Mouse (Mus musculus): Measurements from ENCODE around the gene Drc3.

Gene Drc3

DNA sequence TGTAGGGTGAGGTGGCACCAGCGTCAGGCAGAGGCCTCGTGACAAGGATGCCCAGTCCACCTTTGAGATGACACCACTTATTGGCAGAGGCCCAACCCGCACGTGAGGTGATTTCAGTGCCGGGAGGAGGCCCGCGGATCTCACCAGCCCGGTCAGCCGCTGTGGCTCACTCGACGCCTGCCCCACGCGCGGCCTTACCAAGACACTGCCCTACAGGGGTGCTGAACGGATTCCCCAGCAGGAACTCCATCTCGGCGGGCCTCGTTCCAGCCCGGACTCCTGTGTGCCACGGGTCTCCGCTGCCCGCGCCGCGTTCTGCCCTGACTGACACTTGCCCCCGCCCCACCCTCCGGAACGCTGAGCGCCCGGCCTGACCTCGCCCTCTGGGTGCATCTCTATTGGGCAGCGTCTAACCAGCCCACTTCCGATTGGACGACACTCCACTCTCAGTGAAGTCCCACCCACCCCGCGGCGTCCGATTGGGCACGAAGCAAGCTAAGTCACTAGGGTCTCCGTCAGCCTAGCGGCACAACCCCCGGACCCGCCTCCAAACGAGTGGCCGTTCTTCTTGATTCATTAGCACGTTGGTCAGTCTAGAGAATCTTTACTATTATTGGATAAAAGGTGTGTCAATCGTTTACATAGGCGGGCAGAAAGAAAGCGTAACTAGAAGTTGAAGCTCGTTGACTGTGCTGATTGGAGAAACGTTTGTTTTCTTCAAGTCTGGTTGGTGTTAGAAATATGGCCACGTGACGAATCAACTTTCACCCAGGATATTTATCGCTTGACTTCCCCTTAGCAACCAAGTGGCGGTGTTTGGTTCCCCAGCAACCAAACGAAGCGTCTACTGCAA lies at the start of gene Drc3, which contains the start of gene Tom1l2:
Drc3 (plus strand) TSS at position 771 of the 853 bp plus-strand sequence.
Tom1l2 (minus strand) TSS at position 347 of the 853 bp plus-strand sequence.
- peak; percentile 99 for DNase-seq (ENCODE audit: low read depth, low spot score)

DNA sequence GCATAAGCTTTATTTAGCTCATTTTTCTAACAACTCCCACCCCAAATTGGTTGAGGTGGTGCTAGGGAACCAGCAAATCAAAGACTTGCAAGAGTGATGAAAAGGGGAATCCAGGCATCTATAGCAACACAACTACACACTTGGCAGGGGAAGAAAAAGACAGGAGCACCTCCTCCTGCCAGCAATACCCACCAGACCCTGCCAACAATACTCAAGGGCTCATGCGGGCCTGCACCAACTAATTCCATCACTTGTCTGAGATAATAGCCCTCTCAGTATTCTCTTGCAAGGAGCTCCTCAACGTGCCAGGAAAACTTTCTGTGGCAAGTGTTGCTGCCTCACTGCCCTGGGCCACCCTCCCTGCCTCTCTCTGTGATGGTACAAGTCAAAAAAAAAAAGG lies 49.6 kb upstream of the Drc3 start:
- no peak for DNase-seq (ENCODE audit: low read depth, low spot score)

DNA sequence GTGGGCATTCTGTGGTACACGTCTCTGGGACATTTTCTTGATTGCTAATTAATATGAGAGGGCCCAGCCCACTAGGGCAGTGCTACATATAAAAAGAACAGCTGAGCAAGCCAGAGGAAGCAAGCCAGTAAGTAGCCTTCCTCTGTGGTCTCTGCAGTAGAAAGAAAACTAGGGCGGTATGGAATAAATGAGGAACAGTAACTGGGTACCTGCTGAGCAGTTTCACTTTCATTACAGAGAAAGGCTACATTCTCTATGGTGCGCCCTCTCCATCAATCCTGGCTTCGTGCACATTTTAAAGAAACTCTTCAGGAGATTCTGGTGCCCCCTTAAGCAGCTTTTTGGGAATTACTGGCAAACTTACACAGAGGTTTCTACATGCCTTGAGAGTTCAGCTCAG lies 47.5 kb upstream of the Drc3 start:
- peak; percentile 53 for DNase-seq (ENCODE audit: low read depth, low spot score)

DNA sequence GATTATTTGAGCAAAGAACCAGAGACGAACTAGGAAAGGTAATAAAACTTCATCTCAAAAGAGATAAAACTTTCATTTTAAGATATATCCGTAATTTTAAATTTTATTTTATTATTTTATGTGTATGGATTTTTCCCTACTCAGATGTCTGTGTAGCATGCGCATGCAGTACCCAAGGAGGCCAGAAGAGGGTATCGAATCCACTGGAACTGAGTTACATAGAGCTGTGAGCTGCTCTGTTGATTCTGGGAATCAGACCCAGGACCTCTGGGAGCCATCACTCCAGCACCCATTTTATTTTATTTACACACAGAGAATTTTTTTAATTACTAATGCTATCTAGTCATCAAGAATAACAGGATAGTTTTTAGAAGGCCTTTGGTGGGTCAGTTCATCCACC lies 46.3 kb upstream of the Drc3 start:
- peak; percentile 76 for DNase-seq (ENCODE audit: low read depth, low spot score)

DNA sequence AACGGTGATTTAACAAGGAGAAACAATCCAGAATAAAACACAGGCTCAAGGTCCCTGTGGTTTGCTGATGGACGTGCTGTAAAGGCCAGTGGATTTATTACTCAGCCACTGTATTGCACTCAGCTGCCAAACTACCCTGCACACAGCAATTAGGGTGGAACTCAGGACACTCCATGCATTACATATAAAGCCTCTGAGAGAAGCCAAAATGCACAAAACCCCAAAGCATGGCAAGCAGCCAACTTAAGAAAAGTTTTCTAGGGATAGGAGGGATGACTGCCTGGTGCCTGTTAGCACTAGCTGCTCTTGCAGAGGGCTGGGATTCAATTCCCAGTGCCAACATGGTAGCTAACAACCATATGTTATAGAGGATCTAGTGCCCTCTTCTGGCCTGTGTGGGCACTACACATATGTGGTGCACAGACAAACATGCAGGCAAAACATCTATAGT lies 45.7 kb upstream of the Drc3 start:
- DNase-seq (ENCODE audit: low read depth, low spot score), result peak; percentile 71

DNA sequence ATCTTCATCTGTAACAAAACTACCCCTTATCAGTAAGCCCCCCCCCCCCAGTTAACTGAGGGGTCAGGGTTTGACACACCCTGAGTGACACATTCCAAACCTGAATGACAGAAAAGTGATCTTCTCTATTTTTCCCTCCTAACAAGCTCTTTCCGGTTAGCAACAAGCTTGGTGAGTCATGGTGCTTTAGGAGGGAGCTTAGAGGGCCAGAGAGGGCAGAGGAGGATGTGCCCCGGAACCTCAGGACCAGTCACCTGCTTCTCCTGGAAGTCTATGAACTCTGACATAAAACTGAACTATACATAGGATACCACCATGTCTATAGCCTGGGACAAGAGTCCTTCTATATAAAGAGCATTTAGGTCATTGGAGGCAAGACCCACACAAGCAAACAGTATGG lies 45.1 kb upstream of the Drc3 start:
- DNase-seq (ENCODE audit: low read depth, low spot score), result no peak

DNA sequence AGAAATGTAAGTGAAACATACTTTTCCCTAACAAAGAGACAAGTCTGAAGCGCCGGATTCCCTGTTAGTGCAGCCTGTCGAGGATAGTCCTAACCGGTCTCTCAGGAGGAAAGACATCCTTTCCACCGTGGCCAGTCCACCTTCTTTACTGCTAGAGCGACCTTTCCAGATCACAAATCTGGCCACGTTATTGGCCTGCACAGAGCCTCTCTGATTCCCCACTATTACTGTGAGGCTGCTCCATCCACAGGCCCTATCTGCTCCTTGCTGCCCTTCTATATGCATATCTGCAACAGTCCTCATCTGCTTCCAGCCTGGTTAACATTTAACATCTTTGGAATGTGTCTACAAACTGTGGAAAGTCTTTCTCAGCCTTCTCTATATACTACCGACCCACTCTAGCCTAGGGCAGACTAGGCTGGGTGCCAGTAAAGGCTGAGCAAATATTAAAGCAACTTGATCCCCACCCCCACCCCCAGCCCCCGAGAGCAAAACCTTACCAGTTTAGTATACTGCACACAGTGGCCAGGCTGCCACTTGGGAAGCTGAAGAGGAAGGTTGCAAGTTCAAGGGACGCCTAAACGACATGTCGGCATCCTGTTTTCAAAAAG lies 44.5 kb upstream of the Drc3 start:
- DNase-seq (ENCODE audit: low read depth, low spot score), result no peak

DNA sequence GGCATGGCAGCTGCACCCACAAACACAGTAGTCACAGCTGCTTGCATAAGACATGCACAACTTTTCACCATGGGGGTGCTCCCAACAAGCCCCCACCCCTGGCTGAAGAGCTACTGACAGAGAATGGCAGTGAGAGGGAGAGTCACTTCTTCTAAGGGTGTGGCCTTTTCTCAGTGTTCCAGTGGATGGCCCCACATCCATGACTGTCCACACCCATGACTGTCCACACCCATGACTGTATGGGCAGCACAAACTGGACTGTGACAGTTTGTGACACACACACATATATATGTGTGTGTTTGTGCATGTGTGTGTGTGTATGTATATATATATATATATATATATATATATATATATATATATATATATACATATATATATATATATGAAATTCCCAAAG lies 43.3 kb upstream of the Drc3 start:
- DNase-seq (ENCODE audit: low read depth, low spot score), result no peak

DNA sequence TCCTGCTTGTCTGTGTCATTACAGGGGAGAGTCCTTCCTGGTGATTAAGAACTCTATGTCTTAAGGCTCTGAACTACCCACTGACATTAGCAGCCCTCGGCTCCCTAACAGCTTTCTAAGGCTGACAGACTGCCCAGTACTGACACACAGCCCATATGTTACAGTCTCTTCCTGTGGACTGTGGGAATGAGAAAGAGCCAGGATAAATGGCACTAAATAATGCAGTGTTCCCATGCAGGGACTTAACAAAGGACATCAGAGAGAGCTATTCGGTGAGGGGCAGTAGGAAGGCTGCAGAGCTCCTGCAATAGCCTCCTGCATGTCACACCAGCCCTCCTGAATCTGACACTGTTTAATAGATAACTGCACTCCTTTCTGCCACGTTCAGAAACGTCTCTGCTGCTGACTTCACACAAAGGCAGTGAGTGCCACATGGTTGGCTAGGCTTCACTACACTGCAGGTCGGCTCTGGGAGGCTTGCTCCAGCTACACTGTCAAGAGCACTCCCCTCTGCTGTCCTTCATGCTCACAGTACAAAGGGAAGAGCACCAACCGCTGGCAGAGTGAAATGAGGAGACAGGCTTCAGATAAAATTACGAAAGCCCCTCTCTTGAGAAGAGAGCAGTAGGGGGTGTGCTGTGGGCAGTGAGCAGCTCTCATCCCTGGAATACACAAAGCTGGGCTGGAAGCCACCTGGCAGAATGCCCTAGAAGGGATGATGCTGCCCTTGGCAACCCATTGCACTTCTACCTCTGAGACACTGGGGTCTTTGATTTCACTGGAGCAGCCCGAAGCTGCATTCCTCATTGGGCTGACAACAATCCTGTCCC lies 41.9 kb upstream of the Drc3 start:
- DNase-seq (ENCODE audit: low read depth, low spot score), result no peak

DNA sequence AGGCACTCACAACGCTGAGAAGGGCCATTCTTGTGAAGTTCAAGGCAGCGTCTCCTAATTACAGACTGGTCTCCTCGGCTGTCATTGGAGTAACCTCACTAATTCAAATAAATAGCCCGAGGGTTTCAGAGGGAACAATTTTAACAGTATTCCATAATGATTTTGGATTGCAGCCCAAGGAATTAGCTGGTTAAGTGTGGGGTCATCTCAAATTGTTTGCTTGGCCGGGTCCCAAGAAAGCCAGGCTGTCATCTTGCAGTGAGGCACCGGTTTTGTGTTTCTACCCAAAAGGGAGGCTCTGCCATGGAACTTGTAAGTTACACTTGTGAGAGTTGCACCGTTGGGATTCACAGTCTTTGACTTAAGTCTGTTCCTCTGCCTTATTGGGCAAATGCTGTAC lies 36.9 kb upstream of the Drc3 start:
- DNase-seq (ENCODE audit: low read depth, low spot score), result no peak

DNA sequence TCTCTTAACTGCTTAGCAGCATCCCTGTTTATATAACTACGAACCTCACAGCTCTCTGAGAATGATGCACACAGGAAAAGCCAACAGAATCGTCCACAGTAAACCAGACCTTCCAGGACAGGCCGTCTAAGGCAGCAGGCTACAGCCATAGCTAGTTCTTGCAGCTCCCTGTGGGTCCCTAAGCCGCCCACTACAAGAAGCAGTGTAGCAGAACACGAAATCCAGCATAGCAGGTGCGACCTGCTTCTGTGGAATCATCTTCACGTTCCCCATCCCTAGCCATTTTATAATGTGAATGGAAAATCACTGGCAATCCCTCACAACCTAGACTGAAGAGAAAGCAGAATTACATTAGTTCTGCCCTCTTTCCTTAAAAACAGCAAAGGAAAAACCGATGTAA lies 36.2 kb upstream of the Drc3 start:
- DNase-seq (ENCODE audit: low read depth, low spot score), result no peak

DNA sequence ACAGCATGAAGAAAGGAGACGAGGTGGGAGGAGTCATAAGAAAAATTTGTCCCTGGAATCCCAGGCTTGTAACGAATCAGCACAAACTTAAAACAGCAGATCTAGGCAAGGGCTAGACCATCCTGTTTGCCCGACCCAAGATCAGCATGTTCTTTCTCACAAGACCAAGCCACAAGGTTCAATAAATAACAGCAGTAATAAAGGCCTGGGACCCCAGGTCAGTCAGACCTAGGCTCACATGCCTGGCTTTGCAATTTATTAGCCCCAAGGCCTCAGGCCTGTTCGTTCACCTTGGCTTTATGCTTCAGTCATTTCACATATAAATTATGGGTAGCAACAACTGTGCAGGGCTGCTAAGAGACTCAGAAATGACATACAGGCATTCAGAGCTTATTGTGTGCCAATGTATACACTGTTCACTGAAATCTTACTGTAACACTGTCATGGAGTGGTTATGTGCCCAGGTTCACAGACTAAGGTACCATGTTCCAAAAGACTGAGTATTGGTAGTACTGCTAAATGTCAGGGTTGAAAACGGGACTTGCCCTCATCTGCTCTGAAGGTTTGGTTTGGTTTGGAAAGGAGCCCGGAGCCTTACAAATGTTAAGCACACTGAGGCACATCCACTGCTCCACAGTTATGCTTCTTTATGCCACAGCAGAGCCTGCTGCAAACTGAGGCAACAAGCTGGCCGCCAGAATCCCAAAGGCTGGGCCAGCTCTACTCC lies 35.6 kb upstream of the Drc3 start:
- no peak for DNase-seq (ENCODE audit: low read depth, low spot score)

DNA sequence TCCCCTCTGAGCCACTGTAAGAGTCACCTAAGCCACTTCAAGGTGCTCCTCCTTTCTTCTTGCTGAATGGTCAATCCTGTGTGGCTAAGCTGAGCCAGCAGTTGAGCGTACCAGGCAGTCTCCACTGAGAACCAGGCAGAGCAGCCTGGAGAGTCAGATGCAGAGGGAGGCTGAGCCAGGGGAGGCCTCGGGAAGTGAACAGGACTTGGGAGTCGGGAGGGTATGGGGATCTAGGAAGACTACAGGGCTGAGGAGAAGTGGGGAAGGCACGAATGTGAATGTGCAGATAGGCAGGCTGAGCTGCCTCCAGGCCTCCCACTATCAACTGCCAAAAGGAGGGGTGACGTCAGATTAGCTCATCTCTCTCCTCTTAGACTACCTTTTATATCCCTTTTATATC lies 34.4 kb upstream of the Drc3 start:
- no peak for DNase-seq (ENCODE audit: low read depth, low spot score)

DNA sequence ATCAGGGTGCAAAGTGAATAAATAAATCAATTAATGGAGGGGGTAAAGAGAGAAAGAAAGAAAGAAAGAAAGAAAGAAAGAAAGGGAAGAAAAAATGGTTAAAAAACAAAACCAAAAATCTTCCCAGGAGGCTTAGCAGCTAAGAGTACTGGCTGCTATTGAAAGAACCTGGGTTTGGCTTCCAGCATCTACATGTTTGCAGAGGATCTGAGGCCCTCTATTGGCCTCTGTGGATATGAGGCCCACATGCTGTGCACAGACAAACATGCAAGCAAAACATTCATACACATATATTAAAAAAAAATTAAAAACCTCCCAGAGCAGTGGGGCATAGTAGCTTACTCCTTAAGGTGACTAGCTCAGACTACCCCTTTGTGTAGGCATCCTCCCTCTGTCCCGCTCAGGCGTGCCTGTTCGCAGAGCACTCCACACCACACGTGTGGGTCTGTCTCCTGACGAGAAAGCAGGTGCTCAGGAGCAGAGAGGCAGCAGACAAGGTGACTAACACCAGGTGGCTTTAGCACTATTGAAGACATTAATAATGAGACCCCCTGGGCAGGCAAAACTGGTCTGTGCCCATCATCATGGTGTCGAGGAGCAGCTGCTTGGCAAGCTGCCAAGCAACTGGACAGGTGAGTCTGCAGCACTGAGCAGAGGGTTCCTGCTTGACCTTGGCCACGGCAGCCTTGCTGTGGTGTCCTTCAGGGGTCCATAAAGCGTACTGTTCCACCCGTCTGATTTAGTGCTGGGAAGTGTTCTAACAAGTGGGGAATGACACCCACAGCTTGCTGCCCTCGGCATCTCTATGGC lies 33.7 kb upstream of the Drc3 start:
- DNase-seq (ENCODE audit: low read depth, low spot score), result no peak

DNA sequence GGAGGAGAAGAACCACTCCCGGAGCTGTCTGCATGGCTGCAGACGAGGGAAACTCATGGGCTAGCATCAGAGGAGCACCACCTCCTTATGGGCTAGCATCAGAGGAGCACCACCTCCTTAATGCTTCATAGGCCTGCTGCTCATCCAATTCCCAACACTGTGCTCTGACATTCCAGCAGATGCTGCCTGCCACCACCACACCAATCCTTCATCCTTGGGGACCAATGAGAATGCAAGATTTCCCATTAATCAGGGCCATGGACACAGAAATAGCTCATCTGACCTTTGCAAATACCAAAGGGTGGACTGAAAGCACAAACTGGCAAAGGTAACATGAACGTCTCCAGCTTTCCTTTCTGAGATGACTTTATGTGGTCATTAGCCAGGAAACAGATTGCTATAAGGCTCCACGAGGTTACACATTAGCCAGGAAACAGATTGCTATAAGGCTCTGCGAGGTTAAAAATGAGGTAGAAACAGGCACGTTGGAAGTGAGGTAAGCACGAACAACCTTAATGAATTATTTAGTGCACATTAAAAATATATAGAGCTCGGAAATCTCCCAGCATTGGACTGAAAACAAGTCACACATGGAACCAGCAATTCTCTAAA lies 32.6 kb upstream of the Drc3 start:
- no peak for DNase-seq (ENCODE audit: low read depth, low spot score)

DNA sequence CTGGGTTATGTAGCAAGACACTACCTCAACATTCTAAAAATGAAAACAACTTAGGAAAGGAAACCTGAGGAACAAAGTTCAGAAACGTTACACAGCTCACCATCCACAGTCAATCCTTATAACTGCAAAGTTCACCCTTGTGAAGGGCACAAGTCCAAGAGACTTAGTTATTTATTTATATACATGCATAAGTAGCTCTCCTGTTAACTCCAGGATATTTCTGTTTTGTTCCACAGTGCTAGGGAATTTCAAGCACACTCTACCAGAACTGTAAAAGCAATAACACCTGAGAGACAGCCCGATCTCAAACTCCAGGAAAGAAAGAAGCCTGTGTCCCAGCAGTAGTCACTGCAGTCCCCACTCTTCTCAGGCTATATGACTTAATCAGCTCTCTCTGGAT lies 31.7 kb upstream of the Drc3 start:
- DNase-seq (ENCODE audit: low read depth, low spot score), result no peak

DNA sequence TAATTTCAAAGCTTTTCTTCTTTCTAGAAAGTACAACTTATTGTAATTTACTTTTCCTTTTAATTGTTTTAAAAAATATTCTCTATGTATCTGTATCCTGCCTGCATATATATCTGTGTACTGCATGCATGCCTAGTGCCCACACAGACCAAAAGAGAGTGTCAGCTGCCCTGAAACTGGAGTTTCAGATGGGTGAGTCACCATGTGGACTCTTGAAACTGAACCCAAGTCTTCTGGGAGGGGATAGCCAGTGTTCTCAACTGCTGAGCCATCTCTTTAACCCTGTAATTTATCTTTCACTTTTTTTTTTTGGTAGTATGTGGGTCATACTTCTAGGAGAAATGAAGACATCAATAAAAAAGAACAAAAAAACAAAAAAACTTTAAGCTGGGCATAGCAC lies 29.4 kb upstream of the Drc3 start:
- DNase-seq (ENCODE audit: low read depth, low spot score), result no peak

DNA sequence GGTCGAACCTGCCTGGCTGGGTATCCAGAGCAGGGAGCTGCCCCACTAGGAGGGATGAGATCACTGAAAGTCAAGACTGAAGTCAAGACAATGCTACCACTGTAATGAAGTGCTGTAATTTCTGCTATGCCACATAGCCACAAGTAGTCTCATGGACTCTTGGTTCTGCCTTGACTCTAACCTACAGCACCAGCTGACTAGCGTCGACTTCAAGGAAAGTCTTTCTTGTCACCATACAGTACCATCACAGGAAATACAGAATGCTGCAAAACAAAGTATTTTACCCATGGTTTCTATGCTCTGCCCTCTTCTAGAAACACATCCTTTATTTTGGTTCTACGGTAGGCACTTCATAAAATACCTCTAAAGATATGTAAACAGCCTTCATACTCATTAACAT lies 22.6 kb upstream of the Drc3 start:
- peak; percentile 57 for DNase-seq (ENCODE audit: low read depth, low spot score)

DNA sequence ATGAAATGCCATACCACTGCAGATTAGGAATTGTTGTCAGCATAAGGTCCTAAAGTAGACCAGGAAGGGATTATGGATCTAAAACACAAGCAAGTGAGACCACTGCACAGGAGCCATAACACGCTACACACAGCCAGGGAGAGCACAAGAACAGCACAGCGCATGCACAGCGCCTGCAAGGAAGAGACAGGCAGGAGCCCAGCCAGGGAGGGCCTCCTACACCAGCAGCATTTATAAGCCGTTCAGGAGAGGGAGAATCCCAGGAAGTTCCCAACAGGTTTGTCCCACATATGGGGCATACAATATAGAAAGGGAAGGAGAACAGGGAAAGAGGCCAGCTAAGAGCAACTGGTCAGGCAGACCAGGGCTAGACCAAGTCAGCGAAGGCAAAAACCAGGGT lies 19.7 kb upstream of the Drc3 start:
- DNase-seq (ENCODE audit: low read depth, low spot score), result peak; percentile 28

DNA sequence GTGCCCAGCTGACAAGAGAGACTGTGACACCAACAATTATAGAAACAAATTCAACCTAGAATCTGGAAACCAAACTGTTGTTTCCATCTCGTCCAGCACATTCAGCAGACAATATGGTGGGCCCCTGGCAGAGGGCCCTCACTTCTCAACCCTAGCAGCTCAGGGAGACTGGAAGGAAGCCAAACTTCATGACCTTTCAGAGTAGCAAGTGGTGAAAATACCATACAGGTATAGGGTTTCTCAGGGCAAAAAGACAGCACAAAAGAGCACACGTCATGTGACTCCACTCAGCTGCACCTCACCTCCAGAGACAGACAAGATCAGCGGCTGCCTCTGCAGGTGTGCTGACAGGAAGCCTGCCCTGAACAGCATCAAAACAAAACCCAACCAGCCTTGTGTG lies 19.0 kb upstream of the Drc3 start:
- peak; percentile 75 for DNase-seq (ENCODE audit: low read depth, low spot score)
